Mouse (Mus musculus) adrenal gland, postnatal 4 days (tissue): ENCODE measurements around the gene Plac9a. TPM values are rescaled to one million over a fixed set of nuclear protein-coding genes. Genes with fewer than 3 reads are reported as not detected.

ENCODE experiments used
- DNase-seq, 2 experiments: peaks; one replicate each; pipeline ENCODE4 v3.0.0; 2021 to 2022; ENCODE audit warnings: low spot score in 2 of 2, mixed read lengths in 2 of 2
- total RNA-seq, 2 experiments: library from RNA; stranded (reverse); gene quantifications; 2 replicates each; pipeline ENCODE4 v1.2.3; 2021

The Plac9a gene
- total RNA-seq, 2 experiments from 2014 or later = 1.7 to 2.4 TPM

DNA sequence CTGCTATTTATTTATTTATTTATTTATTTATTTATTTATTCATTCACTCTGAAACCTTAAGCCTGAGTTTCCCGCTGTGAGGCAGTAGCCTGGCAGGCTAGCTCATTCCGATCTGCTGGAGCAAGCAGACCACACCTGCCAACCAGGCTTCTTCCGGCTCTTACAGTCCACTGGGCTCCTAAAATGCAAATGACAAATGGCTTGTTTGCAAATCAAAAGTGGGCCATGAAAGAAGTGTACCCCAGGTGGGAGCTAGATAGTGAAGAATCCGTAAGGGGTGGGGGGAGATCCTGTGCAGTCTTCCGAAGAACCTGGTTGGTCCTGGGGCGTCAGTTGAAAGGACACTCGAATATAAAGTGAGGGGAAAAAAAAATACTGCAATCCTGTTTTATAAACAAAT, 61.9 kb downstream of the Plac9a start:
- no peak for DNase-seq

DNA sequence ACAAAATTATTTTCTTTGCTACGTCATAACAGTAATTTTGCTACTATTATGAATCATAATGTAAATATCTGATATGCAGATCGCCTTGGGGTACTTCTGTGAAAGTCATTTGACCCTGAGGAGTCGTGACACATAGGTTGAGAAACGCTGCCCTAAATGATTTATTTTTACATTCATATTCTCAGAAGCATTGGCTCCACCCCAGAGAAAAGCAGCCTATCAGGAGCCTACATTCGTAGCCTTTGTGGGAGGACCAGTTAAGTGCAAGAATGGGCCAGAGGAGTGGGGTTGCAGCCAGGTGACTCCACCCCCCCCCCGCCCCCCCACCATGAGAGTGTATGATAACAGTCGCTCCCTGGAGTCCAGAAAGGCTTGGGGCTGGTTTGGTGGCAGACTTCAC, 63.1 kb downstream of the Plac9a start:
- DNase-seq = no peak

DNA sequence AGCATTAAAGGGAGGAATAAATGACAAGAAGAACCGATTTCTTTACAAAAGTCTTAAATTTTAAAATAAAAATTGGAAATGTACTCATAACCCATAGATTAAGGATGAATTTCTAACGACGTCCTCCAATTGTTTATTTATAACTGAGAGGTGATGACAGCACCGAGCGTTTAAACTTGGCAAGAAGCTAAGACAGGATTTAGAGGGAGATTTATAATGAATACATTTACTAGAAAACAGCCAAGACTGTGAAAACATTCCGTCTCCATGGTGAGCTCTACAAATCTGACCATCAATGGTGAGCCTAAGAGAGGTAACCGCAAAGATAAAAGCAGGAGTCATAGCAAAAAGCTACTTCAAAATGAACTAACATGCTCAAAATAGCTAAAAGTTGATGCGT, 64.5 kb downstream of the Plac9a start:
- no peak for DNase-seq

Other genes starting within 250 kb of the Plac9a start
- 10 to 100 TPM; 35.2 to 38.8 TPM for gene Ppif, start 208.9 kb downstream of the Plac9a start, total RNA-seq
- 10 to 100 TPM; 30.2 to 34.7 TPM for gene Zcchc24, start 134.1 kb downstream of the Plac9a start, total RNA-seq
- 10 to 100 TPM; 54.9 to 58.8 TPM for gene Anxa11, start 60.9 kb downstream of the Plac9a start, total RNA-seq
- gene Tmem254a, start 24.6 kb upstream of the Plac9a start, total RNA-seq = 1 to 10 TPM; 6.2 to 7.2 TPM
- not detected for gene Cphx1, start 35.2 kb upstream of the Plac9a start, total RNA-seq
- 1 to 10 TPM; 2.5 to 2.8 TPM for gene Duxbl1, start 75.5 kb upstream of the Plac9a start, total RNA-seq
- gene Gm9780, start 139.6 kb upstream of the Plac9a start, total RNA-seq = 10 to 100 TPM; 11.6 to 22.2 TPM
- 10 to 100 TPM; 22.2 to 45.4 TPM for gene Tmem254c, start 164.3 kb upstream of the Plac9a start, total RNA-seq
- gene Cphx2, start 178.4 kb upstream of the Plac9a start, total RNA-seq = not detected
- not detected for gene Cphx3, start 179.2 kb upstream of the Plac9a start, total RNA-seq
- 1 to 10 TPM; 1.0 to 1.2 TPM for gene Duxbl2, start 215.2 kb upstream of the Plac9a start, total RNA-seq